Mouse (Mus musculus): ENCODE results near the gene 9430015G10Rik. TPM values are rescaled to one million over a fixed set of nuclear protein-coding genes. Genes with fewer than 3 reads are reported as not detected.

9430015G10Rik gene
- polyA plus RNA-seq, 1 experiment from 2014 or later, result 38.4 TPM

- ATAC-seq (ENCODE audit: insufficient number of reproducible peaks, insufficient read depth, low FRiP score, low read depth), result no peak
- no peaks in the 10 kb centered on the region for H3K9me3 ChIP-seq (ENCODE audit: control insufficient read depth, low read depth, low read length)
- H3K9ac ChIP-seq (replicated peaks; ENCODE audit: low read depth, low read length), result no peak overlapping the region
- no peaks in the 10 kb centered on the region for H3K4me1 ChIP-seq (ENCODE audit: control insufficient read depth, insufficient read depth, low read length)
- H3K36me3 ChIP-seq (ENCODE audit: control insufficient read depth, insufficient read depth, low read length), result peaks cover 90% of the 10 kb centered on the region
- H3K4me3 ChIP-seq (ENCODE audit: low read depth, low read length), result no peak overlapping the region
- WGBS, result 95% methylated on average over 10 of the region's 10 CpGs
- no peaks in the 10 kb centered on the region for H3K27me3 ChIP-seq (ENCODE audit: control insufficient read depth, insufficient read depth, low read length)
- H3K4me2 ChIP-seq (replicated peaks; ENCODE audit: low read depth, low read length), result no peak overlapping the region
- H3K27ac ChIP-seq (ENCODE audit: low read length), result no peak overlapping the region
Observed at GRCm38 (mm10) chr4:156169129-156169528, 59.3 kb downstream of the 9430015G10Rik start.

GRCm38 (mm10) chr4:156171828-156172227 is 62.0 kb downstream of the 9430015G10Rik start:
- no peak overlapping the region for H3K4me3 ChIP-seq (ENCODE audit: low read depth, low read length)
- ATAC-seq (ENCODE audit: insufficient number of reproducible peaks, insufficient read depth, low FRiP score, low read depth), result no peak
- no peaks in the 10 kb centered on the region for H3K9me3 ChIP-seq (ENCODE audit: control insufficient read depth, low read depth, low read length)
- H3K4me2 ChIP-seq (replicated peaks; ENCODE audit: low read depth, low read length), result no peak overlapping the region
- no peaks in the 10 kb centered on the region for H3K4me1 ChIP-seq (ENCODE audit: control insufficient read depth, insufficient read depth, low read length)
- peaks cover 94% of the 10 kb centered on the region for H3K36me3 ChIP-seq (ENCODE audit: control insufficient read depth, insufficient read depth, low read length)
- no peaks in the 10 kb centered on the region for H3K27me3 ChIP-seq (ENCODE audit: control insufficient read depth, insufficient read depth, low read length)
- no peak overlapping the region for H3K9ac ChIP-seq (replicated peaks; ENCODE audit: low read depth, low read length)
- no peak overlapping the region for H3K27ac ChIP-seq (ENCODE audit: low read length)
- WGBS, result 96% methylated on average over 11 of the region's 11 CpGs

Other genes with a start within 250 kb of the 9430015G10Rik start
- gene Tas1r3, start 246.6 kb upstream of the 9430015G10Rik start, polyA plus RNA-seq (2014; fragmentation: Nextera tagmentation; extraction: Ambion mirVana), result 0.32 and 0.35 TPM in 2 replicates
- gene Cptp, start 240.5 kb upstream of the 9430015G10Rik start, polyA plus RNA-seq (2014; fragmentation: Nextera tagmentation; extraction: Ambion mirVana), result 16.9 and 17.3 TPM in 2 replicates
- gene Ints11, start 240.4 kb upstream of the 9430015G10Rik start, polyA plus RNA-seq (2014; fragmentation: Nextera tagmentation; extraction: Ambion mirVana), result 67.7 and 70.1 TPM in 2 replicates
- gene Pusl1, start 218.2 kb upstream of the 9430015G10Rik start, polyA plus RNA-seq (2014; fragmentation: Nextera tagmentation; extraction: Ambion mirVana), result 45.7 and 50.5 TPM in 2 replicates
- gene Acap3, start 218.2 kb upstream of the 9430015G10Rik start, polyA plus RNA-seq (2014; fragmentation: Nextera tagmentation; extraction: Ambion mirVana), result 16.0 and 19.4 TPM in 2 replicates
- 107 TPM in 2 replicates for gene Ube2j2, start 166.2 kb upstream of the 9430015G10Rik start, polyA plus RNA-seq (2014; fragmentation: Nextera tagmentation; extraction: Ambion mirVana)
- gene C1qtnf12, start 147.7 kb upstream of the 9430015G10Rik start, polyA plus RNA-seq (2014; fragmentation: Nextera tagmentation; extraction: Ambion mirVana), result 38.6 and 40.5 TPM in 2 replicates
- gene B3galt6, start 117.3 kb upstream of the 9430015G10Rik start, polyA plus RNA-seq (2014; fragmentation: Nextera tagmentation; extraction: Ambion mirVana), result 18.6 and 18.9 TPM in 2 replicates
- gene Sdf4, start 117.1 kb upstream of the 9430015G10Rik start, polyA plus RNA-seq (2014; fragmentation: Nextera tagmentation; extraction: Ambion mirVana), result 163 and 171 TPM in 2 replicates
- gene Tnfrsf4, start 96.1 kb upstream of the 9430015G10Rik start, polyA plus RNA-seq (2014; fragmentation: Nextera tagmentation; extraction: Ambion mirVana), result 0.34 and 0.41 TPM in 2 replicates
- 2.7 and 3.2 TPM in 2 replicates for gene Tnfrsf18, start 83.8 kb upstream of the 9430015G10Rik start, polyA plus RNA-seq (2014; fragmentation: Nextera tagmentation; extraction: Ambion mirVana)
- gene Ttll10, start 50.6 kb upstream of the 9430015G10Rik start, polyA plus RNA-seq (2014; fragmentation: Nextera tagmentation; extraction: Ambion mirVana), result 6.0 and 6.2 TPM in 2 replicates
- 0.19 and 0.45 TPM in 2 replicates for gene Rnf223, start 20.5 kb downstream of the 9430015G10Rik start, polyA plus RNA-seq (2014; fragmentation: Nextera tagmentation; extraction: Ambion mirVana)
- gene Agrn, start 87.5 kb downstream of the 9430015G10Rik start, polyA plus RNA-seq (2014; fragmentation: Nextera tagmentation; extraction: Ambion mirVana), result 83.0 and 84.1 TPM in 2 replicates
- gene Isg15, start 90.8 kb downstream of the 9430015G10Rik start, polyA plus RNA-seq (2014; fragmentation: Nextera tagmentation; extraction: Ambion mirVana), result 0.48 and 1.3 TPM in 2 replicates
- 0.41 and 0.82 TPM in 2 replicates for gene AW011738, start 93.3 kb downstream of the 9430015G10Rik start, polyA plus RNA-seq (2014; fragmentation: Nextera tagmentation; extraction: Ambion mirVana)
- 0.55 and 1.3 TPM in 2 replicates for gene Perm1, start 105.9 kb downstream of the 9430015G10Rik start, polyA plus RNA-seq (2014; fragmentation: Nextera tagmentation; extraction: Ambion mirVana)
- gene Plekhn1, start 124.9 kb downstream of the 9430015G10Rik start, polyA plus RNA-seq (2014; fragmentation: Nextera tagmentation; extraction: Ambion mirVana), result 21.2 and 22.8 TPM in 2 replicates
- 75.6 and 79.8 TPM in 2 replicates for gene Noc2l, start 126.0 kb downstream of the 9430015G10Rik start, polyA plus RNA-seq (2014; fragmentation: Nextera tagmentation; extraction: Ambion mirVana)
- 0.28 TPM in 1 of 2 replicates, not detected in the other for gene Samd11, start 145.7 kb downstream of the 9430015G10Rik start, polyA plus RNA-seq (2014; fragmentation: Nextera tagmentation; extraction: Ambion mirVana)
- not detected in 2 replicates for gene Vmn2r-ps159, start 221.1 kb downstream of the 9430015G10Rik start, polyA plus RNA-seq (2014; fragmentation: Nextera tagmentation; extraction: Ambion mirVana)

Data from stomach, embryonic 14.5 days (tissue).